Mouse (Mus musculus) heart, embryonic 16.5 days (tissue): ENCODE measurements at regions not wholly inside any gene's neighbourhood (a gene's known extent, or its start where the extent isn't known, plus 50 kb on each side); places are given as distances from the start of the nearest gene placed in this dataset.

Experiments
- ATAC-seq: fragments of 200-750 bp; cut with Nextera tagmentation; replicated peaks from 2 replicates; pipeline ENCODE4 v1.8.0; 2017; ENCODE audit warnings: moderate number of reproducible peaks; ENCODE audit not compliant: insufficient read depth, low FRiP score; ENCODE audit errors: extremely low read depth
- H3K27ac ChIP-seq: fragments of 300-500 bp; sonication (generic); 2 replicates; pipeline ENCODE4 v1.5.1; 2014; ENCODE audit warnings: mild to moderate bottlenecking, low read length, control low read depth, moderate library complexity
- H3K27me3 ChIP-seq: fragments of 300-500 bp; sonication (generic); 2 replicates; pipeline ENCODE4 v1.6.1; 2014; ENCODE audit warnings: low read length, mixed read lengths; ENCODE audit not compliant: control insufficient read depth, insufficient read depth
- H3K36me3 ChIP-seq: fragments of 300-500 bp; sonication (generic); 2 replicates; pipeline ENCODE4 v1.6.1; 2014; ENCODE audit not compliant: control insufficient read depth, insufficient read depth
- H3K4me1 ChIP-seq: fragments of 300-500 bp; sonication (generic); 2 replicates; pipeline ENCODE4 v1.6.1; 2014; ENCODE audit warnings: low read length, mixed read lengths; ENCODE audit not compliant: control insufficient read depth, insufficient read depth
- H3K4me2 ChIP-seq: fragments of 300-500 bp; sonication (generic); 2 replicates; pipeline ENCODE4 v1.6.1; 2014; ENCODE audit warnings: low read depth, mild to moderate bottlenecking, control low read depth, low read length
- H3K4me3 ChIP-seq: fragments of 300-500 bp; sonication (generic); 2 replicates; pipeline ENCODE4 v1.5.1; 2014; ENCODE audit warnings: mild to moderate bottlenecking, control low read depth, low read length
- H3K9ac ChIP-seq: fragments of 300-500 bp; sonication (generic); 2 replicates; pipeline ENCODE4 v1.6.1; 2014; ENCODE audit warnings: low read length, control low read depth
- H3K9me3 ChIP-seq: fragments of 300-500 bp; sonication (generic); replicated peaks from 2 replicates; pipeline ENCODE4 v1.6.1; 2016; ENCODE audit warnings: low read length; ENCODE audit not compliant: control insufficient read depth
- WGBS: fragments of 180-500 bp; shearing (Covaris S2); extraction: QIAGEN DNeasy Blood & Tissue Kit; methylation state at CpG from one replicate; pipeline ENCODE4 v1.1.7; 2014; 5-methylcytosine and 5-hydroxymethylcytosine counted together

GRCm38 (mm10) chr11:21014250-21014649 lies 76.8 kb upstream of the Peli1 start:
- H3K27me3 ChIP-seq: no peaks in the 10 kb centered on the region
- H3K9me3 ChIP-seq: no peaks in the 10 kb centered on the region
- ATAC-seq: no peak
- H3K9ac ChIP-seq: no peak overlapping the region; the same call in 1 of the 2 replicates
- no peak overlapping the region for H3K4me2 ChIP-seq
- peaks cover 32% of the 10 kb centered on the region for H3K4me1 ChIP-seq
- no peaks in the 10 kb centered on the region for H3K36me3 ChIP-seq
- no peak overlapping the region for H3K4me3 ChIP-seq
- H3K27ac ChIP-seq: peak overlapping the region; percentile 51
- 28% methylated on average over 3 of the region's 3 CpGs for WGBS

DNA sequence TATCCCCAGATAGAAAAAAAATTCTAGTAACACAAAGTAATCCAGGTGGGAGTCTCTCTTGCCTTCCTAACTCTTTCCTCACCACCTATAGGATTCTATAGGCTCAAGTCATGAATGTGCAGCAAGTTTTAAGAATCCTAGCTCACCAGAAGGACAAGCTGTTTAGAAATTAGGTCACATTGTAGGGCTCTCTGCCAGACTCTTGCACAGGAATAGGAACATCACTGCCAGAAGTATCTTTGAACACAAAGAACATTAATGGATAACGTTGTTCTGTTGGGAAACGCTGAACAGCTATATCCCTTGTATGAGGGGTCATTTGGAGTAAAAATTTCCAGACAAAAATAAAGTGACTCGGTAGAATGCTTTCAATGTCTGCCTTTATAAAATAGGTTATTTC lies 75.6 kb upstream of the Peli1 start:
- Histone ChIP-seq H3K36me3 (no peaks in the 10 kb centered on the region), H3K27ac (peak overlapping the region; percentile 45), H3K4me2 (0 out of 2 replicates have a peak overlapping the region, but pooled peaks have one; percentile 4), H3K4me3 (no peak overlapping the region), H3K27me3 (no peaks in the 10 kb centered on the region), H3K9ac (no peak overlapping the region), H3K4me1 (peaks cover 32% of the 10 kb centered on the region), H3K9me3 (no peaks in the 10 kb centered on the region)
- WGBS: 21% methylated on average over 3 of the region's 3 CpGs
- ATAC-seq: no peak

GRCm38 (mm10) chr11:21016133-21016746 lies 74.9 kb upstream of the Peli1 start:
- H3K4me2 ChIP-seq: no peak overlapping the region
- WGBS: 23% methylated on average over 4 of the region's 4 CpGs
- no peak overlapping the region for H3K27ac ChIP-seq
- H3K4me3 ChIP-seq: no peak overlapping the region
- H3K9ac ChIP-seq: no peak overlapping the region
- no peaks in the 10 kb centered on the region for H3K9me3 ChIP-seq
- no peak for ATAC-seq
- H3K4me1 ChIP-seq: peaks cover 32% of the 10 kb centered on the region
- no peaks in the 10 kb centered on the region for H3K27me3 ChIP-seq
- no peaks in the 10 kb centered on the region for H3K36me3 ChIP-seq

DNA sequence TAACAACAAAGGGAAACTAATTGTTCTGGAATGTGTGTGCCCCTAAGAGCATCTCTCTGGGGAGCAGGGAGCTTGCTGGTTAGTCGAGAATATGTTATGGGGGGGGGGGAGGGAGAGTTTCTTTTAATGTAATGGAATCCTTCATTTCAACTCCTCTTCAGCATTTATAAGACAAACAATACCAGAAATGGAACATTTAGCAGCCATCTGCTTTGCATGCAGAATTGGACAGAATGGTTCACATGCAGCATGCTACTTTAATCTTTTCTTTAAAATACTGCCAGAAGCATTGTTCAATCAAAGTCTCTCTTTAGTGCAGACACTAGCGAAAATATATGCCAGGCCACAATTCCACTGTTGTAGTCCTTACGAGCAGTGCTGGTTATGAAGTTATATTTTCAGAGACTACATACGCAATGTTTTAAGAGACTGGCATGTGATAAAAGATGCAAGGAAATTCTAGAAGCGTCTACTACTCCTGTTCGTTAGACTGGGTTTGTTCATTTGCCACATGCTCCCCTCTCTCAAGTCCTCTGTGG lies 74.2 kb upstream of the Peli1 start:
- no peak overlapping the region for H3K27ac ChIP-seq
- peaks cover 32% of the 10 kb centered on the region for H3K4me1 ChIP-seq
- WGBS: 68% methylated on average over 6 of the region's 6 CpGs
- no peaks in the 10 kb centered on the region for H3K27me3 ChIP-seq
- no peak for ATAC-seq
- no peaks in the 10 kb centered on the region for H3K36me3 ChIP-seq
- H3K4me2 ChIP-seq: no peak overlapping the region
- 0 out of 2 replicates have a peak, but pooled peaks cover under 1% of the 10 kb centered on the region for H3K9me3 ChIP-seq
- H3K4me3 ChIP-seq: no peak overlapping the region
- H3K9ac ChIP-seq: no peak overlapping the region

DNA sequence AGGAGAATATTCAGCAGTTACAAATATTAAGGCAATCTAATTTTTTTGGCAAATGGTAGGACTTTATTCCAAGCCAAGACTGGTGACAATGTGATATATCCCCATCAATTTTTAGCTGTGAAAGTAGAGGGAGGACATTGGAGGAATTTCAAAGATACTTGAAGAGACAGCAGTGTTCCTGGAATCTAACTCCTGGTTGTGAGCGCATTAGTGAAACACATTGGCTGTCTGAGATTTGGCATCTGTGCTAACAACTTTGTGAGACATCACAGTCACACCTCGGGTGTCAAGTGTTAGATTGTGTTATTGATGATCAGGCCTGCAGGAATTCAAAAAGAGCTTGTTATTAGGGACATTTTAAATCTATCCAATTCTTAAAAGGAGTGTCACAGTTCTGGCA lies 71.3 kb upstream of the Peli1 start:
- H3K27me3 ChIP-seq: no peaks in the 10 kb centered on the region
- H3K4me2 ChIP-seq: no peak overlapping the region
- H3K4me3 ChIP-seq: no peak overlapping the region
- H3K36me3 ChIP-seq: no peaks in the 10 kb centered on the region
- 66% methylated on average over 2 of the region's 2 CpGs for WGBS
- ATAC-seq: no peak
- H3K4me1 ChIP-seq: peaks cover 27% of the 10 kb centered on the region
- 0 out of 2 replicates have a peak, but pooled peaks cover 2% of the 10 kb centered on the region for H3K9me3 ChIP-seq
- no peak overlapping the region for H3K9ac ChIP-seq
- H3K27ac ChIP-seq: no peak overlapping the region

- Histone ChIP-seq H3K36me3 (no peaks in the 10 kb centered on the region), H3K4me2 (no peak overlapping the region), H3K27ac (no peak overlapping the region), H3K9ac (no peak overlapping the region), H3K4me1 (peaks cover 2% of the 10 kb centered on the region; the same call in 1 of the 2 replicates), H3K27me3 (no peaks in the 10 kb centered on the region), H3K4me3 (no peak overlapping the region), H3K9me3 (0 out of 2 replicates have a peak, but pooled peaks cover 2% of the 10 kb centered on the region)
- WGBS: 52% methylated on average over 4 of the region's 4 CpGs
- ATAC-seq: no peak
Measured at GRCm38 (mm10) chr11:21024111-21024510, 67.0 kb upstream of the Peli1 start.

- Histone ChIP-seq H3K27ac (no peak overlapping the region), H3K9me3 (0 out of 2 replicates have a peak, but pooled peaks cover 2% of the 10 kb centered on the region), H3K36me3 (no peaks in the 10 kb centered on the region), H3K4me1 (peaks cover 2% of the 10 kb centered on the region; the same call in 1 of the 2 replicates), H3K4me3 (no peak overlapping the region), H3K4me2 (no peak overlapping the region), H3K27me3 (no peaks in the 10 kb centered on the region), H3K9ac (no peak overlapping the region)
- no peak for ATAC-seq
- WGBS: 46% methylated on average over 2 of the region's 2 CpGs
Measured at GRCm38 (mm10) chr11:21024521-21024920, 66.6 kb upstream of the Peli1 start.

DNA sequence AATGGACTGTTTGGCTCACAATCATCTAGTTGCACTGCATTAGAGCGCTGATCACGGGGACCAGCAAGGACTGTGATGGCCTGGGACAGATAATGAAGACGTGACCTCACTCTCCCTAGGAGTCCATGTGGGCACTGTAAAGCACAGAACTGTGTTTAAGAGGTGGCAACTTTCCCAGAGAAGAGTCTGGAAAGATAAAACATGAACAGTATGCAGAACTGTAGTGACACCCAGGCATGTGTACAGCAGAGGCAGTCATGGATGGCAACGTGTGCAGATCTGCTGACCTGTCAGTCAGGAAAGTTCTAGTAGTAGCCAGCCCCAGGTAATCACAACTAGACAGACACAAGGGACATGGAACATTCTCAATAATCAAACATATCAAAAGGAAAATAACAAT lies 63.8 kb upstream of the Peli1 start:
- Histone ChIP-seq H3K36me3 (no peaks in the 10 kb centered on the region), H3K4me2 (no peak overlapping the region), H3K9me3 (peaks cover 4% of the 10 kb centered on the region; the same call in 1 of the 2 replicates), H3K27me3 (no peaks in the 10 kb centered on the region), H3K27ac (no peak overlapping the region), H3K4me1 (peaks cover 2% of the 10 kb centered on the region; the same call in 1 of the 2 replicates), H3K4me3 (no peak overlapping the region), H3K9ac (no peak overlapping the region)
- no peak for ATAC-seq
- 62% methylated on average over 4 of the region's 4 CpGs for WGBS

- WGBS: 92% methylated on average over 6 of the region's 6 CpGs
- peaks cover 4% of the 10 kb centered on the region; the same call in 1 of the 2 replicates for H3K9me3 ChIP-seq
- H3K27me3 ChIP-seq: no peaks in the 10 kb centered on the region
- H3K4me2 ChIP-seq: no peak overlapping the region
- H3K9ac ChIP-seq: no peak overlapping the region
- no peaks in the 10 kb centered on the region for H3K36me3 ChIP-seq
- no peak for ATAC-seq
- H3K27ac ChIP-seq: no peak overlapping the region
- H3K4me1 ChIP-seq: peaks cover 10% of the 10 kb centered on the region
- H3K4me3 ChIP-seq: no peak overlapping the region
Measured at GRCm38 (mm10) chr11:21030362-21030761, 60.7 kb upstream of the Peli1 start.
